Mouse (Mus musculus): ENCODE measurements at regions not wholly inside any gene's neighbourhood (a gene's known extent, or its start where the extent isn't known, plus 50 kb on each side); places are given as distances from the start of the nearest gene placed in this dataset.
"Not testable (repeated sequence)": the region's sequence is repeated elsewhere in the genome, so short reads cannot be mapped to it uniquely, and the experiment has no call there.

DNA sequence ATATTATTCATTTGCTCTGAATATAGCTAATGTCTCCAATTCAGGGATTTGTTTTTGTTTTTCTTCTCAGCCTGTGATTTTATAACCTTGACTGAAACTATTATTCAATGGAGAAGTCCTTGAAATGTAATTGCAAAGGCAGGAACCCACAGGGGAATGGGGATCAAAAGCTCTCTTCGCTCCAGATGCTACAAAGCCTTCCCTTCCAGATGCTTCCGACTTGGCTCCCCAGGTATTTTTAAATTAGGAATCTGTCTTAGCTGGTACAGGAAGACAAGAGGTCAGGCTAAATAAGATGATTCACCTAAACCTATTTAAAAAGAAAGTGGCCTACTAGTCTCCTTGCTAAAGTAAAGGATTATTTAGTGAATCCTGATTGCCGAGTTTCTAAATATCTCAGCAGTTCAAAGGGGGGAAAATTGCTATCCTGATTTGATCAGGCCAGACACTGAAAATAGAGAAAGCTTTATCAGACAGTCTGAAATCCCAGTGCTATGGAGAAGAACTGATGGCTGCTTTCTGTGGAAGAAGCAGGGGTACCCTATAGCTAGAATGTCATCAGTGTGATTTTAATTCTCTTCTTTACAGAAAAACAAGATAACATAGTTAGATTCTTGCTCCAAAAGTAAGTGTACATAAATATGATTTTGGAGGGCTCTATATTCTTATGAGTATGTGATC lies 1896.2 kb upstream of the Pcdh20 start:
- no peaks in the 10 kb centered on the region for H3K4me1 ChIP-seq (replicated peaks; ENCODE audit: control insufficient read depth, insufficient read depth, low read length)
- H3K4me3 ChIP-seq (ENCODE audit: low read depth, low read length): no peak overlapping the region
- no peak overlapping the region for H3K9ac ChIP-seq (ENCODE audit: low read depth, low read length)
- H3K27me3 ChIP-seq (replicated peaks; ENCODE audit: control insufficient read depth, insufficient read depth, low read length): no peaks in the 10 kb centered on the region
- 71% methylated on average over 3 of the region's 3 CpGs for WGBS
- H3K9me3 ChIP-seq (ENCODE audit: control insufficient read depth): no peaks in the 10 kb centered on the region
- H3K4me2 ChIP-seq (replicated peaks; ENCODE audit: low read depth): no peak overlapping the region
- no peaks in the 10 kb centered on the region for H3K36me3 ChIP-seq (ENCODE audit: control insufficient read depth, insufficient read depth)
- H3K27ac ChIP-seq (ENCODE audit: low read depth, low read length): no peak overlapping the region
- ATAC-seq: no peak
- no peak for TF ChIP-seq CTCF (IDR thresholded peaks at IDR 0.05; ENCODE audit: low read depth)

GRCm38 (mm10) chr14:90334541-90334940 lies 1863.3 kb upstream of the Pcdh20 start:
- WGBS: 71% methylated on average over 3 of the region's 3 CpGs
- ATAC-seq: no peak

GRCm38 (mm10) chr14:90295456-90295855 lies 1824.3 kb upstream of the Pcdh20 start:
- not testable (repeated sequence) for ATAC-seq; H3K27me3 ChIP-seq (replicated peaks; ENCODE audit: control insufficient read depth, insufficient read depth, low read length); H3K9me3 ChIP-seq (ENCODE audit: control insufficient read depth); H3K27ac ChIP-seq (ENCODE audit: low read depth, low read length); H3K4me2 ChIP-seq (replicated peaks; ENCODE audit: low read depth); H3K4me3 ChIP-seq (ENCODE audit: low read depth, low read length); H3K9ac ChIP-seq (ENCODE audit: low read depth, low read length); H3K4me1 ChIP-seq (replicated peaks; ENCODE audit: control insufficient read depth, insufficient read depth, low read length); H3K36me3 ChIP-seq (ENCODE audit: control insufficient read depth, insufficient read depth)
- 93% methylated on average over 10 of the region's 18 CpGs for WGBS

More at GRCm38 (mm10) chr14:90334541-90334940, 1863.3 kb upstream of the Pcdh20 start:
- Histone ChIP-seq H3K9me3 (ENCODE audit: control insufficient read depth) (no peaks in the 10 kb centered on the region), H3K9ac (ENCODE audit: low read depth, low read length) (no peak overlapping the region), H3K4me2 (replicated peaks; ENCODE audit: low read depth) (no peak overlapping the region), H3K27me3 (replicated peaks; ENCODE audit: control insufficient read depth, insufficient read depth, low read length) (no peaks in the 10 kb centered on the region), H3K4me1 (replicated peaks; ENCODE audit: control insufficient read depth, insufficient read depth, low read length) (no peaks in the 10 kb centered on the region), H3K36me3 (ENCODE audit: control insufficient read depth, insufficient read depth) (no peaks in the 10 kb centered on the region), H3K27ac (ENCODE audit: low read depth, low read length) (no peak overlapping the region), H3K4me3 (ENCODE audit: low read depth, low read length) (no peak overlapping the region)
- no peak for TF ChIP-seq CTCF (IDR thresholded peaks at IDR 0.05; ENCODE audit: low read depth)

GRCm38 (mm10) chr14:90246042-90246441 lies 1774.8 kb upstream of the Pcdh20 start:
- Histone ChIP-seq H3K4me1 (replicated peaks; ENCODE audit: control insufficient read depth, insufficient read depth, low read length) (no peaks in the 10 kb centered on the region), H3K36me3 (ENCODE audit: control insufficient read depth, insufficient read depth) (no peaks in the 10 kb centered on the region), H3K4me2 (replicated peaks; ENCODE audit: low read depth) (no peak overlapping the region), H3K27me3 (replicated peaks; ENCODE audit: control insufficient read depth, insufficient read depth, low read length) (no peaks in the 10 kb centered on the region), H3K4me3 (ENCODE audit: low read depth, low read length) (no peak overlapping the region), H3K27ac (ENCODE audit: low read depth, low read length) (no peak overlapping the region), H3K9ac (ENCODE audit: low read depth, low read length) (no peak overlapping the region), H3K9me3 (ENCODE audit: control insufficient read depth) (no peaks in the 10 kb centered on the region)
- no peak for TF ChIP-seq CTCF (IDR thresholded peaks at IDR 0.05; ENCODE audit: low read depth)
- ATAC-seq: no peak
- WGBS: 86% methylated on average over 3 of the region's 3 CpGs

GRCm38 (mm10) chr14:90232661-90233060 lies 1761.5 kb upstream of the Pcdh20 start:
- no peak overlapping the region for H3K9ac ChIP-seq (ENCODE audit: low read depth, low read length)
- no peak overlapping the region for H3K4me3 ChIP-seq (ENCODE audit: low read depth, low read length)
- 88% methylated on average over 5 of the region's 5 CpGs for WGBS
- H3K4me2 ChIP-seq (replicated peaks; ENCODE audit: low read depth): no peak overlapping the region
- H3K9me3 ChIP-seq (ENCODE audit: control insufficient read depth): no peaks in the 10 kb centered on the region
- ATAC-seq: no peak
- H3K4me1 ChIP-seq (replicated peaks; ENCODE audit: control insufficient read depth, insufficient read depth, low read length): no peaks in the 10 kb centered on the region
- H3K36me3 ChIP-seq (ENCODE audit: control insufficient read depth, insufficient read depth): no peaks in the 10 kb centered on the region
- TF ChIP-seq CTCF (IDR thresholded peaks at IDR 0.05; ENCODE audit: low read depth): no peak
- H3K27me3 ChIP-seq (replicated peaks; ENCODE audit: control insufficient read depth, insufficient read depth, low read length): no peaks in the 10 kb centered on the region
- H3K27ac ChIP-seq (ENCODE audit: low read depth, low read length): no peak overlapping the region

GRCm38 (mm10) chr14:90200294-90200693 lies 1729.1 kb upstream of the Pcdh20 start:
- Histone ChIP-seq H3K9ac (ENCODE audit: low read depth, low read length) (no peak overlapping the region), H3K27ac (ENCODE audit: low read depth, low read length) (no peak overlapping the region), H3K4me3 (ENCODE audit: low read depth, low read length) (no peak overlapping the region), H3K4me1 (replicated peaks; ENCODE audit: control insufficient read depth, insufficient read depth, low read length) (no peaks in the 10 kb centered on the region), H3K27me3 (replicated peaks; ENCODE audit: control insufficient read depth, insufficient read depth, low read length) (no peaks in the 10 kb centered on the region), H3K36me3 (ENCODE audit: control insufficient read depth, insufficient read depth) (no peaks in the 10 kb centered on the region), H3K4me2 (replicated peaks; ENCODE audit: low read depth) (no peak overlapping the region), H3K9me3 (ENCODE audit: control insufficient read depth) (no peaks in the 10 kb centered on the region)
- ATAC-seq: no peak
- no peak for TF ChIP-seq CTCF (IDR thresholded peaks at IDR 0.05; ENCODE audit: low read depth)

DNA sequence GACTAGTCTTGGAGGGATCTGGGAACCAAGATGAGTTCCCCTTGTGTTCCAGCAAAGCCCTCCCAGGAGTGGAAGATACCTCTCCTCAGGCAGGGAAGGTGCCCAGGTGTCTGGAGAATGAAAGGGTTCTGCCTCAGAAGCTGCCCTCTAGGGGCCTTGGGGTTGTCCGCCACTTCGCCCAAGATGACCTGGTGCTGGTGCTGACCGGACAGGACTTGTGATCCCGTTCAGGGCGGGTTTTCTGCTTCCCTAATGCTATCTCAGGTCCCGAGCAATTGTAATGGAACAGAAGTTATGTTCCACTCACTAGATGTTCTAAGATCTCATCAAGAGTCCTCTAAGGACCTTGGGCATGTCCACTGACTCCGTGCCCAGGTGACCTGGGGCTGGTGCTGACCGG lies 1726.6 kb upstream of the Pcdh20 start:
- Histone ChIP-seq H3K9ac (ENCODE audit: low read depth, low read length) (no peak overlapping the region), H3K27ac (ENCODE audit: low read depth, low read length) (no peak overlapping the region), H3K27me3 (replicated peaks; ENCODE audit: control insufficient read depth, insufficient read depth, low read length) (no peaks in the 10 kb centered on the region), H3K4me1 (replicated peaks; ENCODE audit: control insufficient read depth, insufficient read depth, low read length) (no peaks in the 10 kb centered on the region), H3K4me2 (replicated peaks; ENCODE audit: low read depth) (no peak overlapping the region), H3K9me3 (ENCODE audit: control insufficient read depth) (no peaks in the 10 kb centered on the region), H3K4me3 (ENCODE audit: low read depth, low read length) (no peak overlapping the region), H3K36me3 (ENCODE audit: control insufficient read depth, insufficient read depth) (no peaks in the 10 kb centered on the region)
- ATAC-seq: no peak
- TF ChIP-seq CTCF (IDR thresholded peaks at IDR 0.05; ENCODE audit: low read depth): no peak
- WGBS: 91% methylated on average over 8 of the region's 8 CpGs
